Comparison of ENCODE assay signal across 13 mouse cellular contexts in the genomic region with DNA sequence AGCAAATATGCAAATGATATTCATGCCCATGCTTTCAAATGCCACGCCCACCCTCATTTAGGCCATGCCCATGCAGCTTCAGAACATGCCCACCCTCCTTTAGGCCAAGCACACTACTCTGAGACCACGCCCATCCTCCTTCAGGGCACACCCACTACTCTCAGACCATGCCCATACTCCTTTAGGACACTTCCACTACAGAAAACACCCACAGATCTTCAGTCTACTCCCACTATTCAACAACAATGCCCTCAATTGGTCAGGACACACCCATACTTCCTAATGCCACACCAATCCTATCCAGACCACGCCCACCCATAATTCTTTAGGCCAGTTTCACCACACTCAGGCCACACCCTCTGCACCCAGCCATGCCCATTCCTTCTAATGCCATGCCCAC.
DNase-seq lines count a peak whose midpoint lies in the region; ATAC-seq lines count a peak whose summit lies in the region.
"Had no signal": no experiment of that assay in that cellular context is flagged by ENCODE, and none has a peak within 500 bp of the region (broad histone marks: within the 10 kb centered on the region; RNA-seq: fewer than 3 reads in every experiment).

No protein-coding gene starts in this region.

- no peaks in the 10 kb centered on the region for H3K27me3 ChIP-seq in forebrain, embryonic 14.5 days (replicated peaks; ENCODE audit: control insufficient read depth, insufficient read depth, low read length)
- no peaks in the 10 kb centered on the region for H3K27me3 ChIP-seq in forebrain, embryonic 12.5 days
- no peaks in the 10 kb centered on the region for H3K27me3 ChIP-seq in midbrain, embryonic 16.5 days (ENCODE audit: control insufficient read depth, insufficient read depth, low read depth, low read length)
- no peaks in the 10 kb centered on the region for H3K27me3 ChIP-seq in forebrain, embryonic 13.5 days
- H3K27me3 ChIP-seq: embryonic facial prominence, embryonic 12.5 days; heart, embryonic 15.5 days; midbrain, embryonic 13.5 days had no signal

- WGBS in forebrain, embryonic 14.5 days, result 95% methylated on average over 3 of the region's 3 CpGs
- 90% methylated on average over 3 of the region's 3 CpGs for WGBS in forebrain, embryonic 12.5 days
- 90% methylated on average over 3 of the region's 3 CpGs for WGBS in midbrain, embryonic 16.5 days
- WGBS in forebrain, embryonic 13.5 days, result 90% methylated on average over 3 of the region's 3 CpGs

- H3K27ac ChIP-seq in forebrain, embryonic 14.5 days (ENCODE audit: low read depth, low read length), result no peak overlapping the region
- no peak overlapping the region for H3K27ac ChIP-seq in forebrain, embryonic 12.5 days
- no peak overlapping the region for H3K27ac ChIP-seq in midbrain, embryonic 16.5 days (ENCODE audit: low read length)
- H3K27ac ChIP-seq in forebrain, embryonic 13.5 days, result no peak overlapping the region
- H3K27ac ChIP-seq: embryonic facial prominence, embryonic 12.5 days; heart, embryonic 15.5 days; liver, embryonic 14.5 days; midbrain, embryonic 13.5 days had no signal

- H3K9me3 ChIP-seq in forebrain, embryonic 14.5 days (replicated peaks; ENCODE audit: control insufficient read depth, low read length), result no peaks in the 10 kb centered on the region
- 0 out of 2 replicates have a peak, but pooled peaks cover 4% of the 10 kb centered on the region for H3K9me3 ChIP-seq in forebrain, embryonic 12.5 days
- no peaks in the 10 kb centered on the region for H3K9me3 ChIP-seq in midbrain, embryonic 16.5 days (replicated peaks; ENCODE audit: control insufficient read depth, low read length, poor library complexity, severe bottlenecking)
- H3K9me3 ChIP-seq in forebrain, embryonic 13.5 days (replicated peaks), result no peaks in the 10 kb centered on the region; the same call in 1 of the 2 replicates
- H3K9me3 ChIP-seq: heart, embryonic 15.5 days; midbrain, embryonic 13.5 days had no signal

- DNase-seq in forebrain, embryonic 14.5 days (ENCODE audit: low spot score), result peak; percentile 9
- peak; percentile 2 for DNase-seq in right cerebral cortex, adult 18-20 months
- DNase-seq in right cerebral cortex, postnatal 25 days, result no peak
- DNase-seq in brain, adult 2 months (ENCODE audit: low read depth, low spot score), result peak; percentile 1
- DNase-seq in testis, postnatal 10 days (ENCODE audit: low spot score), result peak; percentile 49
- DNase-seq: kidney, adult 18-20 months had no signal

- H3K9ac ChIP-seq in forebrain, embryonic 14.5 days (ENCODE audit: low read length), result no peak overlapping the region
- no peak overlapping the region for H3K9ac ChIP-seq in forebrain, embryonic 12.5 days
- H3K9ac ChIP-seq in midbrain, embryonic 16.5 days (ENCODE audit: low read depth, low read length), result no peak overlapping the region
- H3K9ac ChIP-seq in forebrain, embryonic 13.5 days, result no peak overlapping the region
- H3K9ac ChIP-seq: embryonic facial prominence, embryonic 12.5 days; heart, embryonic 15.5 days; liver, embryonic 14.5 days; midbrain, embryonic 13.5 days had no signal

- peaks cover 2% of the 10 kb centered on the region; the same call in 1 of the 2 replicates for H3K4me1 ChIP-seq in forebrain, embryonic 14.5 days (ENCODE audit: control insufficient read depth, insufficient read depth, low read length)
- H3K4me1 ChIP-seq in forebrain, embryonic 12.5 days, result peaks cover 5% of the 10 kb centered on the region
- H3K4me1 ChIP-seq in midbrain, embryonic 16.5 days (ENCODE audit: control insufficient read depth, insufficient read depth, low read length), result peaks cover 5% of the 10 kb centered on the region
- peaks cover 5% of the 10 kb centered on the region; the same call in 1 of the 2 replicates for H3K4me1 ChIP-seq in forebrain, embryonic 13.5 days
- H3K4me1 ChIP-seq: embryonic facial prominence, embryonic 12.5 days had no signal

- ATAC-seq in forebrain, embryonic 14.5 days, result no peak
- ATAC-seq in forebrain, embryonic 12.5 days (ENCODE audit: low FRiP score), result no peak
- ATAC-seq in midbrain, embryonic 16.5 days, result no peak
- no peak for ATAC-seq in forebrain, embryonic 13.5 days
- ATAC-seq: midbrain, embryonic 13.5 days had no signal

- no peak overlapping the region for H3K4me3 ChIP-seq in forebrain, embryonic 14.5 days (ENCODE audit: low read depth, low read length)
- no peak overlapping the region for H3K4me3 ChIP-seq in forebrain, embryonic 12.5 days (replicated peaks)
- H3K4me3 ChIP-seq in midbrain, embryonic 16.5 days (ENCODE audit: low read depth, low read length), result no peak overlapping the region
- no peak overlapping the region for H3K4me3 ChIP-seq in forebrain, embryonic 13.5 days
- H3K4me3 ChIP-seq: embryonic facial prominence, embryonic 12.5 days; heart, embryonic 15.5 days; midbrain, embryonic 13.5 days had no signal

- no peaks in the 10 kb centered on the region for H3K36me3 ChIP-seq in forebrain, embryonic 14.5 days (ENCODE audit: control insufficient read depth, insufficient read depth, low read length)
- H3K36me3 ChIP-seq in forebrain, embryonic 12.5 days (replicated peaks), result no peaks in the 10 kb centered on the region
- H3K36me3 ChIP-seq in midbrain, embryonic 16.5 days (ENCODE audit: control insufficient read depth, insufficient read depth, low read length), result no peaks in the 10 kb centered on the region
- H3K36me3 ChIP-seq in forebrain, embryonic 13.5 days (ENCODE audit: poor library complexity, severe bottlenecking), result no peaks in the 10 kb centered on the region
- H3K36me3 ChIP-seq: embryonic facial prominence, embryonic 12.5 days; heart, embryonic 15.5 days; midbrain, embryonic 13.5 days had no signal

- H3K4me2 ChIP-seq in forebrain, embryonic 14.5 days (ENCODE audit: low read length), result no peak overlapping the region
- H3K4me2 ChIP-seq in forebrain, embryonic 12.5 days, result no peak overlapping the region
- no peak overlapping the region for H3K4me2 ChIP-seq in midbrain, embryonic 16.5 days (ENCODE audit: low read length)
- H3K4me2 ChIP-seq in forebrain, embryonic 13.5 days, result no peak overlapping the region
- H3K4me2 ChIP-seq: embryonic facial prominence, embryonic 12.5 days; heart, embryonic 15.5 days; midbrain, embryonic 13.5 days had no signal
